Mouse (Mus musculus) embryonic fibroblast, embryonic 13.5 days (primary cell): ENCODE measurements around the gene AI597479.

Experiments used
- CTCF ChIP-seq: IDR thresholded peaks from 2 replicates; pipeline ENCODE4 v1.5.1; 2011; ENCODE audit warnings: mild to moderate bottlenecking, control low read depth, low read length, moderate library complexity, borderline replicate concordance; ENCODE audit not compliant: insufficient read depth
- POLR2A ChIP-seq: IDR thresholded peaks from 2 replicates; pipeline ENCODE4 v1.6.1; 2011; ENCODE audit warnings: low read depth, mild to moderate bottlenecking, control low read depth, low read length, moderate library complexity

DNA sequence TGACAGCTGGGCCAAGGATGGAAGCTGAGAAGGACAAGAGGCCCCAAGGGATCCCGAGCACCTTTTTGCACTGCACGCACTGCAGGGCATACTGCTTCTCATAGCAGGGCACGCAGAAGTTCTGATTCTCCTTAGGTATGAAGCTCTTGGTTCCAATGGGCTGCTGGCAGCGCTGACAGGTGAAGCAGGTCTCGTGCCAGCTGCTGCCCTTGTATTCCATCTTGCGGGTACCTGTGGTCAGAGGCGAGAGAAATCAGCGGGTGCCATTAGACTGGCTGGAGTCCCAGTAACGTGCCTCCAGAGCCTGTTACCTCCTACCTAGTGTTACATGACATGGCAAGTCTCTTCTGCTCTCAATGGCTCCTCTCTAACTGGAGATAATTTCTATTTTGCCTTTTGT is 33.1 kb downstream of the AI597479 start:
- no peak for TF ChIP-seq CTCF
- TF ChIP-seq POLR2A = no peak
